In the genomic region with DNA sequence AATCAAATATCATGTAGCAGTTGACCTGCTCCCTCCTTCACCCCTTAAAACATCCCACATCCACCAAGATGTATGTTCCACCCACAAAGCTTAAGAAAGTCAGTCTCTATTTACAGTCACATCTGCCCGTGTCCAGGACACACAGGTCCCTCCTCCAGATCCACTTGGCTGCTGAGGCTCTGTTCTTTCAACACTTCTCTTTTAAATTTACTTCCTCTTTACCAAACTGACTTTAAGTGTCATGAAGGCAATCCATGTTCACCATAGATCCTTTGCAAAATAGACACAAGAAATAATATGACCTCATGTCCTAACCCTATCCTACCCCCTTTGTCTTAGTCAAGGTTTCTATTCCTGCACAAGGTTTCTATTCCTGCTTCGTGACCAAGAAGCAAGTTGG, we compare ENCODE assay signal across 11 mouse cellular contexts.
DNase-seq lines count a peak whose midpoint lies in the region; ATAC-seq and TF ChIP-seq lines count a peak whose summit lies in the region.
"Had no signal": no experiment of that assay in that cellular context is flagged by ENCODE, and none has a peak within 500 bp of the region (broad histone marks: within the 10 kb centered on the region; RNA-seq: fewer than 3 reads in every experiment).

No protein-coding gene starts in this region.

- H3K4me3 ChIP-seq in heart, embryonic 11.5 days (ENCODE audit: low read depth, low read length) = no peak overlapping the region
- no peak overlapping the region for H3K4me3 ChIP-seq in kidney, postnatal 0 days (replicated peaks; ENCODE audit: low read depth, low read length)

- WGBS in heart, embryonic 11.5 days (ENCODE audit: insufficient replicate concordance) = 62% methylated on average over 2 of the region's 2 CpGs
- 39% methylated on average over 2 of the region's 2 CpGs for WGBS in kidney, postnatal 0 days

- H3K4me1 ChIP-seq in heart, embryonic 11.5 days (ENCODE audit: control insufficient read depth, insufficient read depth, low read length) = peaks cover 20% of the 10 kb centered on the region
- peaks cover 7% of the 10 kb centered on the region; the same call in 1 of the 2 replicates for H3K4me1 ChIP-seq in kidney, postnatal 0 days (replicated peaks; ENCODE audit: insufficient read depth, low read length)

- peak overlapping the region; percentile 78; the same call in 1 of the 2 replicates for H3K27ac ChIP-seq in heart, embryonic 11.5 days (ENCODE audit: low read depth, low read length)
- H3K27ac ChIP-seq in kidney, postnatal 0 days = 0 out of 2 replicates have a peak overlapping the region, but pooled peaks have one; percentile 38

- no peaks in the 10 kb centered on the region for H3K36me3 ChIP-seq in heart, embryonic 11.5 days (ENCODE audit: control insufficient read depth, insufficient read depth, low read length)
- H3K36me3 ChIP-seq in kidney, postnatal 0 days (ENCODE audit: insufficient read depth, low read length) = no peaks in the 10 kb centered on the region

- H3K4me2 ChIP-seq in heart, embryonic 11.5 days = no peak overlapping the region
- no peak overlapping the region for H3K4me2 ChIP-seq in kidney, postnatal 0 days (ENCODE audit: low read length)

- ATAC-seq in heart, embryonic 11.5 days (replicated peaks; ENCODE audit: insufficient number of reproducible peaks, low FRiP score, low TSS enrichment) = no peak
- no peak for ATAC-seq in kidney, postnatal 0 days (replicated peaks; ENCODE audit: low FRiP score, low read depth)
- peak; percentile 84 for ATAC-seq in megakaryocyte, adult 5-6 weeks (ENCODE audit: poor library complexity, severe bottlenecking)
- ATAC-seq: inflammation-experienced regulatory T-cells, adult 6 months; liver, postnatal 0 days had no signal

- no peaks in the 10 kb centered on the region for H3K27me3 ChIP-seq in heart, embryonic 11.5 days (ENCODE audit: control insufficient read depth, insufficient read depth, low read length)
- H3K27me3 ChIP-seq in kidney, postnatal 0 days (ENCODE audit: insufficient read depth, low read length) = no peaks in the 10 kb centered on the region

- no peak overlapping the region for H3K9ac ChIP-seq in heart, embryonic 11.5 days (ENCODE audit: low read depth, low read length)
- no peak overlapping the region for H3K9ac ChIP-seq in kidney, postnatal 0 days (ENCODE audit: low read depth, low read length)
- H3K9ac ChIP-seq: liver, postnatal 0 days had no signal

- H3K9me3 ChIP-seq in heart, embryonic 11.5 days (replicated peaks; ENCODE audit: control insufficient read depth, low read length) = no peaks in the 10 kb centered on the region
- no peaks in the 10 kb centered on the region for H3K9me3 ChIP-seq in kidney, postnatal 0 days (replicated peaks; ENCODE audit: low read length)

- intact Hi-C loops in heart, postnatal 36 days (cut with DNase I) = loop anchor here (5.0 kb wide), 2 partner anchors 51 to 99 kb away; no protein-coding TSS in a partner anchor

- no peak for TF ChIP-seq CTCF in kidney, postnatal 0 days (IDR thresholded peaks at IDR 0.05; ENCODE audit: low read depth)

- no peak for DNase-seq in heart, postnatal 36 days
- no peak for DNase-seq in kidney, postnatal 0 days (ENCODE audit: low spot score)
- no peak for DNase-seq in kidney, adult 9 months
- DNase-seq in c-Kit-positive CD71-negative TER-119-negative erythroid progenitor cells, embryonic 14.5 days (ENCODE audit: low read depth) = peak; percentile 14
- DNase-seq in cerebellum, adult 11-12 months = no peak
- no peak for DNase-seq in layer of hippocampus, adult 18-20 months (ENCODE audit: low spot score in 2 of 2)
- DNase-seq: thymus, adult 18-20 months had no signal
